Comparison of ENCODE assay signal across 9 mouse cellular contexts in genomic region chr8:79206895-79207294, GRCm38 (mm10). TPM values are rescaled to one million over a fixed set of nuclear protein-coding genes. Genes with fewer than 3 reads are reported as not detected.
DNase-seq lines count a peak whose midpoint lies in the region; ATAC-seq and TF ChIP-seq lines count a peak whose summit lies in the region.
"Had no signal": no experiment of that assay in that cellular context is flagged by ENCODE, and none has a peak within 500 bp of the region (broad histone marks: within the 10 kb centered on the region; RNA-seq: fewer than 3 reads in every experiment).

No protein-coding gene starts in this region.

- H3K27ac ChIP-seq in embryonic fibroblast, embryonic 13.5 days (ENCODE audit: insufficient read depth, low read length): peak overlapping the region; percentile 100
- H3K27ac ChIP-seq in limb, embryonic 11.5 days (replicated peaks; ENCODE audit: low read depth, low read length): peak overlapping the region; percentile 99; the same call in 1 of the 2 replicates
- H3K27ac ChIP-seq in intestine, embryonic 15.5 days: no peak overlapping the region

- 72% methylated on average over 4 of the region's 4 CpGs for WGBS in limb, embryonic 11.5 days
- WGBS in intestine, embryonic 15.5 days: 62% methylated on average over 4 of the region's 4 CpGs

- H3K36me3 ChIP-seq in limb, embryonic 11.5 days (ENCODE audit: control insufficient read depth, insufficient read depth, low read length): no peaks in the 10 kb centered on the region
- no peaks in the 10 kb centered on the region for H3K36me3 ChIP-seq in intestine, embryonic 15.5 days

- H3K27me3 ChIP-seq in limb, embryonic 11.5 days (ENCODE audit: control insufficient read depth, insufficient read depth, low read length): no peaks in the 10 kb centered on the region
- H3K27me3 ChIP-seq in intestine, embryonic 15.5 days (replicated peaks): no peaks in the 10 kb centered on the region

- H3K4me1 ChIP-seq in embryonic fibroblast, embryonic 13.5 days (ENCODE audit: control insufficient read depth, insufficient read depth, low read length): peaks cover 19% of the 10 kb centered on the region
- H3K4me1 ChIP-seq in limb, embryonic 11.5 days (ENCODE audit: control insufficient read depth, insufficient read depth, low read length): peaks cover 23% of the 10 kb centered on the region
- peaks cover 26% of the 10 kb centered on the region for H3K4me1 ChIP-seq in intestine, embryonic 15.5 days (replicated peaks)

- no peak overlapping the region for H3K4me2 ChIP-seq in limb, embryonic 11.5 days (ENCODE audit: low read depth, severe bottlenecking)
- no peak overlapping the region for H3K4me2 ChIP-seq in intestine, embryonic 15.5 days (replicated peaks)

- ATAC-seq in limb, embryonic 11.5 days (ENCODE audit: insufficient number of reproducible peaks, low FRiP score, low TSS enrichment, low read depth): no peak
- no peak for ATAC-seq in intestine, embryonic 15.5 days
- ATAC-seq in granulocyte monocyte progenitor cell, adult 5-6 weeks (replicated peaks; ENCODE audit: poor library complexity, severe bottlenecking): no peak

- no peak for TF ChIP-seq CTCF in embryonic fibroblast, embryonic 13.5 days (IDR thresholded peaks at IDR 0.05; ENCODE audit: borderline replicate concordance, insufficient read depth, low read length)

- TF ChIP-seq POLR2A in embryonic fibroblast, embryonic 13.5 days (IDR thresholded peaks at IDR 0.05; ENCODE audit: low read depth, low read length): no peak

- no peak overlapping the region for H3K9ac ChIP-seq in limb, embryonic 11.5 days (ENCODE audit: low read length)
- no peak overlapping the region for H3K9ac ChIP-seq in intestine, embryonic 15.5 days

- peak; percentile 16 for DNase-seq in gastrocnemius, adult 18-20 months (ENCODE audit: low spot score)
- no peak for DNase-seq in gastrocnemius, postnatal 25 days
- DNase-seq in adipocyte (ENCODE audit: low spot score): peak; percentile 90
- DNase-seq in limb, embryonic 11.5 days (ENCODE audit: low spot score): no peak
- no peak for DNase-seq in right cerebral cortex, postnatal 4 days

- no peak overlapping the region for H3K4me3 ChIP-seq in embryonic fibroblast, embryonic 13.5 days (ENCODE audit: insufficient read depth, low read length)
- no peak overlapping the region for H3K4me3 ChIP-seq in limb, embryonic 11.5 days (ENCODE audit: low read depth, low read length)
- H3K4me3 ChIP-seq in intestine, embryonic 15.5 days (replicated peaks): no peak overlapping the region

- H3K9me3 ChIP-seq in limb, embryonic 11.5 days (ENCODE audit: control insufficient read depth, low read length): no peaks in the 10 kb centered on the region
- H3K9me3 ChIP-seq in intestine, embryonic 15.5 days: no peaks in the 10 kb centered on the region

RNA-seq across cellular contexts. Expression of gene 1700011L22Rik, which starts 41.5 kb away (rescaled TPM):
- not detected for total RNA-seq in gastrocnemius, adult 18-20 months (2021)
- total RNA-seq in gastrocnemius, postnatal 25 days (2021): not detected
- polyA plus RNA-seq in embryonic fibroblast, embryonic 13.5 days (2011; ENCODE audit: insufficient read length, low read depth, missing spikeins): not detected in 2 replicates
- polyA plus RNA-seq in limb, embryonic 11.5 days (2014; fragmentation: Nextera tagmentation; extraction: Ambion mirVana): not detected in 2 replicates
- polyA plus RNA-seq in intestine, embryonic 15.5 days (2015; fragmentation: Nextera tagmentation; extraction: Ambion mirVana): not detected in 2 replicates
- total RNA-seq in granulocyte monocyte progenitor cell, adult 5-6 weeks (2014; fragmentation: Nextera tagmentation): not detected in 2 replicates
- not detected in 2 replicates for total RNA-seq in granulocyte monocyte progenitor cell, adult 5-6 weeks (2017)
- polyA plus RNA-seq: embryonic facial prominence, embryonic 11.5 days had no signal

Comparison
In these comparisons a context has a peak if more than half of its experiments do, and no peak if none do; other contexts are left out.
1. DNase-seq: peak in gastrocnemius, adult 18-20 months (single experiment) and adipocyte (single experiment); none in gastrocnemius, postnatal 25 days (single experiment), limb, embryonic 11.5 days (single experiment) and right cerebral cortex, postnatal 4 days (single experiment).